Mouse (Mus musculus): Measurements from ENCODE around the gene Bbip1. TPM values are rescaled to one million over a fixed set of nuclear protein-coding genes. Genes with fewer than 3 reads are reported as not detected.
A peak's percentile ranks its signal among the peaks of the same experiment; 100 is the strongest.
"Not testable (repeated sequence)": the region's sequence is repeated elsewhere in the genome, so short reads cannot be mapped to it uniquely, and the experiment has no call there.

The Bbip1 gene
- total RNA-seq, 1 experiment, result 21.9 TPM

GRCm38 (mm10) chr19:53925338-53925751 is 19.1 kb downstream of the Bbip1 start:
- H3K4me3 ChIP-seq (ENCODE audit: insufficient read depth in 1 of 2, low read depth in 1 of 2, low read length in 2 of 2, poor library complexity in 1 of 2, severe bottlenecking in 1 of 2), result no peak overlapping the region
- in situ Hi-C loops (cut with MboI; ENCODE audit: low sequenced_read_pairs in 2 of 2, unreplicated experiment in 2 of 2), result no loop called here
- no peaks in the 10 kb centered on the region for H3K9me3 ChIP-seq (ENCODE audit: control insufficient read depth, insufficient read depth, low read depth, low read length)
- H3K9ac ChIP-seq (ENCODE audit: insufficient read depth, low read depth, low read length, poor library complexity, severe bottlenecking), result no peak overlapping the region
- peak; percentile 77 for DNase-seq (ENCODE audit: low read depth, low spot score)
- H3K27ac ChIP-seq (ENCODE audit: insufficient read depth, low read depth, low read length, poor library complexity, severe bottlenecking), result no peak overlapping the region
- H3K36me3 ChIP-seq (ENCODE audit: control insufficient read depth, insufficient read depth, low read length, poor library complexity, severe bottlenecking), result no peaks in the 10 kb centered on the region
- TF ChIP-seq ZC3H11A (IDR thresholded peaks at IDR 0.05; ENCODE audit: borderline replicate concordance, low read depth, low read length), result peak; percentile 10; the same call in 1 of the 2 replicates
- TF ChIP-seq CHD2 (IDR thresholded peaks at IDR 0.05; ENCODE audit: low read depth, low read length), result no peak
- H3K4me1 ChIP-seq (ENCODE audit: control insufficient read depth in 2 of 2, insufficient read depth in 2 of 2, low read length in 2 of 2, poor library complexity in 1 of 2), result no peaks in the 10 kb centered on the region

- H3K36me3 ChIP-seq (ENCODE audit: control insufficient read depth, insufficient read depth, low read length, poor library complexity, severe bottlenecking); DNase-seq (ENCODE audit: low read depth, low spot score); H3K9me3 ChIP-seq (ENCODE audit: control insufficient read depth, insufficient read depth, low read depth, low read length); H3K9ac ChIP-seq (ENCODE audit: insufficient read depth, low read depth, low read length, poor library complexity, severe bottlenecking); H3K27ac ChIP-seq (ENCODE audit: insufficient read depth, low read depth, low read length, poor library complexity, severe bottlenecking); in situ Hi-C loops (cut with MboI; ENCODE audit: low sequenced_read_pairs in 2 of 2, unreplicated experiment in 2 of 2); H3K4me1 ChIP-seq (ENCODE audit: control insufficient read depth in 2 of 2, insufficient read depth in 2 of 2, low read length in 2 of 2, poor library complexity in 1 of 2); H3K4me3 ChIP-seq (ENCODE audit: insufficient read depth in 1 of 2, low read depth in 1 of 2, low read length in 2 of 2, poor library complexity in 1 of 2, severe bottlenecking in 1 of 2): not testable (repeated sequence)
Measured at GRCm38 (mm10) chr19:53921996-53922395, 22.4 kb downstream of the Bbip1 start.

GRCm38 (mm10) chr19:53919541-53919940 is 24.9 kb downstream of the Bbip1 start:
- TF ChIP-seq CHD2 (IDR thresholded peaks at IDR 0.05; ENCODE audit: low read depth, low read length) (no peak), ZNF384 (IDR thresholded peaks at IDR 0.05; ENCODE audit: low read depth, low read length) (no peak), ZC3H11A (IDR thresholded peaks at IDR 0.05; ENCODE audit: borderline replicate concordance, low read depth, low read length) (no peak), HCFC1 (IDR thresholded peaks at IDR 0.05; ENCODE audit: borderline replicate concordance, insufficient read depth, low read length) (no peak), MAFK (IDR thresholded peaks at IDR 0.05; ENCODE audit: insufficient read depth, low read depth, low read length) (no peak)
- H3K4me3 ChIP-seq (ENCODE audit: insufficient read depth in 1 of 2, low read depth in 1 of 2, low read length in 2 of 2, poor library complexity in 1 of 2, severe bottlenecking in 1 of 2), result no peak overlapping the region
- H3K9me3 ChIP-seq (ENCODE audit: control insufficient read depth, insufficient read depth, low read depth, low read length), result no peaks in the 10 kb centered on the region
- DNase-seq (ENCODE audit: low read depth, low spot score), result no peak
- H3K4me1 ChIP-seq (ENCODE audit: control insufficient read depth in 2 of 2, insufficient read depth in 2 of 2, low read length in 2 of 2, poor library complexity in 1 of 2), result no peaks in the 10 kb centered on the region
- in situ Hi-C loops (cut with MboI; ENCODE audit: low sequenced_read_pairs in 2 of 2, unreplicated experiment in 2 of 2), result no loop called here
- H3K27ac ChIP-seq (ENCODE audit: insufficient read depth, low read depth, low read length, poor library complexity, severe bottlenecking), result no peak overlapping the region
- H3K9ac ChIP-seq (ENCODE audit: insufficient read depth, low read depth, low read length, poor library complexity, severe bottlenecking), result no peak overlapping the region
- H3K36me3 ChIP-seq (ENCODE audit: control insufficient read depth, insufficient read depth, low read length, poor library complexity, severe bottlenecking), result 0 out of 2 replicates have a peak, but pooled peaks cover 2% of the 10 kb centered on the region

GRCm38 (mm10) chr19:53914950-53915349 is 29.5 kb downstream of the Bbip1 start:
- H3K4me1 ChIP-seq (ENCODE audit: control insufficient read depth in 2 of 2, insufficient read depth in 2 of 2, low read length in 2 of 2, poor library complexity in 1 of 2), result no peaks in the 10 kb centered on the region
- H3K4me3 ChIP-seq (ENCODE audit: insufficient read depth in 1 of 2, low read depth in 1 of 2, low read length in 2 of 2, poor library complexity in 1 of 2, severe bottlenecking in 1 of 2), result no peak overlapping the region
- peaks cover 4% of the 10 kb centered on the region; the same call in 1 of the 2 replicates for H3K36me3 ChIP-seq (ENCODE audit: control insufficient read depth, insufficient read depth, low read length, poor library complexity, severe bottlenecking)
- no peak overlapping the region for H3K9ac ChIP-seq (ENCODE audit: insufficient read depth, low read depth, low read length, poor library complexity, severe bottlenecking)
- no peak for DNase-seq (ENCODE audit: low read depth, low spot score)
- no peaks in the 10 kb centered on the region for H3K9me3 ChIP-seq (ENCODE audit: control insufficient read depth, insufficient read depth, low read depth, low read length)
- H3K27ac ChIP-seq (ENCODE audit: insufficient read depth, low read depth, low read length, poor library complexity, severe bottlenecking), result no peak overlapping the region
- no peak for TF ChIP-seq MAFK (IDR thresholded peaks at IDR 0.05; ENCODE audit: insufficient read depth, low read depth, low read length)
- no peak for TF ChIP-seq ZNF384 (IDR thresholded peaks at IDR 0.05; ENCODE audit: low read depth, low read length)
- TF ChIP-seq CHD2 (IDR thresholded peaks at IDR 0.05; ENCODE audit: low read depth, low read length), result no peak
- TF ChIP-seq HCFC1 (IDR thresholded peaks at IDR 0.05; ENCODE audit: borderline replicate concordance, insufficient read depth, low read length), result no peak
- TF ChIP-seq ZC3H11A (IDR thresholded peaks at IDR 0.05; ENCODE audit: borderline replicate concordance, low read depth, low read length), result no peak
- in situ Hi-C loops (cut with MboI; ENCODE audit: low sequenced_read_pairs in 2 of 2, unreplicated experiment in 2 of 2), result no loop called here

GRCm38 (mm10) chr19:53906703-53907070 is 37.7 kb downstream of the Bbip1 start:
- H3K4me1 ChIP-seq (ENCODE audit: control insufficient read depth in 2 of 2, insufficient read depth in 2 of 2, low read length in 2 of 2, poor library complexity in 1 of 2); H3K4me3 ChIP-seq (ENCODE audit: insufficient read depth in 1 of 2, low read depth in 1 of 2, low read length in 2 of 2, poor library complexity in 1 of 2, severe bottlenecking in 1 of 2); H3K9ac ChIP-seq (ENCODE audit: insufficient read depth, low read depth, low read length, poor library complexity, severe bottlenecking); DNase-seq (ENCODE audit: low read depth, low spot score); in situ Hi-C loops (cut with MboI; ENCODE audit: low sequenced_read_pairs in 2 of 2, unreplicated experiment in 2 of 2); H3K36me3 ChIP-seq (ENCODE audit: control insufficient read depth, insufficient read depth, low read length, poor library complexity, severe bottlenecking); H3K9me3 ChIP-seq (ENCODE audit: control insufficient read depth, insufficient read depth, low read depth, low read length); H3K27ac ChIP-seq (ENCODE audit: insufficient read depth, low read depth, low read length, poor library complexity, severe bottlenecking): not testable (repeated sequence)
